In the genomic region with DNA sequence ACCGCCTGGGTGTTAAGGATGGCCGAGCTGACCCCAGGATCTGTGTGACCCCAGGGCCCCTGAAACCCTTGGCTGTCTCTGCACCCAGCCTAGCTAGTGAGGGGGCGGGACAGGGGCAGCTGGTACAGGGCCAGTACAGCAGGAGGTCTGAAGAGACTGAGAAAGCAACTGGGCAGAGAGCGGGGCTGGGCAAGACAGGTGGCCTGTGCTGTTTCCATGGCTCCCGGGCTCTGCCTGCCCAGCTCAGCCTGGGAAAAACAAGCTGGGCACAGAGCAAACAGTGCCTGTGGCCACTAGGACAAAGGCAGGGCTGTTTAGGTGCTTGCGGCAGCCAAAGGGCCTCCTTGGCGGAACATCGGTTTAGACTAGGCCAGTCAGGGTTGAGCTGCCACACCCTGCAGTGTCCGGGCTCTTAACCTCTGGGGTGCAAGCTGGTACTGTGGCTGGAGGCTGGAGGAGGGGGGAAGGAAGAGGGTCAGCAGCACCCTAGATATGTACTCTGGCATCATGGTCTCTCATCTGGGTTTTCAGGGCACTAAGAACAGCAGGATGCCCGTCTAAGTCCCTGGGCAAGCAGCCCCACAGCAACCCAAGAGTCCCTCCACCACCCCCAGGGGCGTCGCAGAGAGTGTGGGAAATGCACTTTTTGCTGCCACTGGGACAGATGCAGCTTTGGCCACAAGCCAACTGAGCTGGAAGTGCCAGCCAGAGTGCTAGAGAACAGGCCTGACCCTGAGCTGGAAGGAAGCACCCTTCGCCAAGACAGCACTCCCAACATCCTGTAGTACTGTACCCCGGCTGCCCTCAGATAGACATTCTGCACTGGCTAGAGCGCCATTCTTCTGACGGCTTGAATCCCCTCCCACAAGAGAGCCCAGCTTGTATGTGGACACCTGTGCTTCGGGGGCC, we compare ENCODE assay signal across 8 mouse cellular contexts. TPM values are rescaled to one million over a fixed set of nuclear protein-coding genes. Genes with fewer than 3 reads are reported as not detected.
DNase-seq lines count a peak whose midpoint lies in the region; ATAC-seq and TF ChIP-seq lines count a peak whose summit lies in the region.

No protein-coding gene starts in this region.

- no peak for ATAC-seq in cerebellum, adult (ENCODE audit: insufficient number of reproducible peaks, low FRiP score, low TSS enrichment)
- ATAC-seq in kidney, embryonic 15.5 days (replicated peaks; ENCODE audit: low FRiP score), result peak; percentile 19; the same call in 1 of the 2 replicates

- H3K36me3 ChIP-seq in kidney, embryonic 15.5 days, result no peaks in the 10 kb centered on the region

- no peaks in the 10 kb centered on the region for H3K9me3 ChIP-seq in kidney, embryonic 15.5 days (replicated peaks)

- H3K4me3 ChIP-seq in kidney, embryonic 15.5 days (replicated peaks), result no peak overlapping the region
- H3K4me3 ChIP-seq in lung, adult 2 months (replicated peaks; ENCODE audit: extremely low read depth, low read depth, low read length), result no peak overlapping the region

- H3K9ac ChIP-seq in kidney, embryonic 15.5 days, result 0 out of 2 replicates have a peak overlapping the region, but pooled peaks have one; percentile 2

- peak; percentile 69 for DNase-seq in cerebellum, adult 11-12 months
- peak; percentile 64 to 77 for DNase-seq in urinary bladder, adult 18-20 months (ENCODE audit: low spot score in 2 of 2)
- no peak for DNase-seq in urinary bladder, postnatal 10 days (ENCODE audit: low spot score)
- peak; percentile 73 for DNase-seq in lung, adult 2 months
- peak; percentile 63 to 71 for DNase-seq in right cerebral cortex, postnatal 36 days (ENCODE audit: low spot score in 2 of 2)
- DNase-seq in B cell, adult 2 months, result no peak

- TF ChIP-seq CTCF in lung, adult 2 months (IDR thresholded peaks at IDR 0.05; ENCODE audit: insufficient read depth, low read length), result 0 out of 2 replicates have a peak, but pooled peaks have one; percentile 6

- 0 out of 2 replicates have a peak, but pooled peaks have one; percentile 25 for TF ChIP-seq POLR2A in lung, adult 2 months (IDR thresholded peaks at IDR 0.05; ENCODE audit: borderline replicate concordance, extremely low read depth, low read depth, low read length)

- WGBS in kidney, embryonic 15.5 days, result 69% methylated on average over 17 of the region's 17 CpGs
- 35% methylated on average over 17 of the region's 17 CpGs for WGBS in lung, adult 2 months

- no peak overlapping the region for H3K4me2 ChIP-seq in kidney, embryonic 15.5 days

- H3K4me1 ChIP-seq in kidney, embryonic 15.5 days, result peaks cover 56% of the 10 kb centered on the region
- H3K4me1 ChIP-seq in lung, adult 2 months (ENCODE audit: control insufficient read depth, insufficient read depth, low read length), result peaks cover 32% of the 10 kb centered on the region

- H3K27me3 ChIP-seq in kidney, embryonic 15.5 days, result peaks cover 15% of the 10 kb centered on the region; the same call in 1 of the 2 replicates

- H3K27ac ChIP-seq in kidney, embryonic 15.5 days, result peak overlapping the region; percentile 85

RNA-seq across cellular contexts. Expression of gene Wnt7b, which starts 31.3 kb away (rescaled TPM):
- polyA plus RNA-seq in kidney, embryonic 15.5 days (2015; fragmentation: Nextera tagmentation; extraction: Ambion mirVana), result 16.3 and 16.8 TPM in 2 replicates
- polyA plus RNA-seq in lung, adult 2 months (2012; rRNA removed), result 7.0 and 13.2 TPM in 2 replicates

Comparison
In these comparisons a context has a peak if more than half of its experiments do, and no peak if none do; other contexts are left out.
1. DNase-seq: peak in cerebellum, adult 11-12 months (single experiment), urinary bladder, adult 18-20 months (2 of 2), lung, adult 2 months (single experiment) and right cerebral cortex, postnatal 36 days (2 of 2); none in urinary bladder, postnatal 10 days (single experiment) and B cell, adult 2 months (0 of 2).